Mouse (Mus musculus) midbrain, embryonic 11.5 days (tissue): ENCODE results near the gene Gfi1. TPM values are rescaled to one million over a fixed set of nuclear protein-coding genes. Genes with fewer than 3 reads are reported as not detected.

Experiments
- ATAC-seq: fragments of 200-750 bp; cut with Nextera tagmentation; 2 replicates; pipeline ENCODE4 v1.8.0; 2017; ENCODE audit warnings: moderate TSS enrichment, moderate library complexity; ENCODE audit not compliant: low FRiP score
- DNase-seq: peaks from one replicate; pipeline ENCODE4 v3.0.0; 2015; ENCODE audit warnings: low spot score; ENCODE audit errors: missing footprints
- H3K27ac ChIP-seq: fragments of 300-500 bp; sonication (generic); 2 replicates; pipeline ENCODE4 v1.5.1; 2014; ENCODE audit warnings: low read depth, low read length
- H3K27me3 ChIP-seq: fragments of 300-500 bp; sonication (generic); 2 replicates; pipeline ENCODE4 v1.6.1; 2014; ENCODE audit warnings: mild to moderate bottlenecking, low read length, moderate library complexity, mixed read lengths; ENCODE audit not compliant: control insufficient read depth, insufficient read depth
- H3K36me3 ChIP-seq: fragments of 300-500 bp; sonication (generic); 2 replicates; pipeline ENCODE4 v1.6.1; 2014; ENCODE audit warnings: mild to moderate bottlenecking, low read length, moderate library complexity, mixed read lengths; ENCODE audit not compliant: control insufficient read depth, insufficient read depth
- H3K4me1 ChIP-seq: fragments of 300-500 bp; sonication (generic); 2 replicates; pipeline ENCODE4 v1.6.1; 2014; ENCODE audit warnings: low read length; ENCODE audit not compliant: control insufficient read depth, insufficient read depth
- H3K4me2 ChIP-seq: fragments of 300-500 bp; sonication (generic); 2 replicates; pipeline ENCODE4 v1.6.1; 2014; ENCODE audit warnings: mild to moderate bottlenecking, moderate library complexity
- H3K4me3 ChIP-seq: fragments of 300-500 bp; sonication (generic); 2 replicates; pipeline ENCODE4 v1.5.1; 2014; ENCODE audit warnings: low read depth, low read length
- H3K9ac ChIP-seq: fragments of 300-500 bp; sonication (generic); 2 replicates; pipeline ENCODE4 v1.6.1; 2014; ENCODE audit warnings: low read length
- H3K9me3 ChIP-seq: fragments of 300-500 bp; sonication (generic); 2 replicates; pipeline ENCODE4 v1.6.1; 2016; ENCODE audit warnings: low read length; ENCODE audit not compliant: control insufficient read depth
- WGBS: fragments of 180-500 bp; shearing (Covaris S2); extraction: QIAGEN DNeasy Blood & Tissue Kit; methylation state at CpG from one replicate; pipeline ENCODE4 v1.1.7; 2014; 5-methylcytosine and 5-hydroxymethylcytosine counted together
- polyA plus RNA-seq: library from polyadenylated mRNA; unstranded; fragments of >200 nt; fragmentation: Nextera tagmentation; extraction: Ambion mirVana; gene quantifications from 2 replicates; pipeline ENCODE4 v1.2.1, GENCODE M21; 2014

Gfi1 gene
- polyA plus RNA-seq, 1 experiment from 2014 or later = not detected

DNA sequence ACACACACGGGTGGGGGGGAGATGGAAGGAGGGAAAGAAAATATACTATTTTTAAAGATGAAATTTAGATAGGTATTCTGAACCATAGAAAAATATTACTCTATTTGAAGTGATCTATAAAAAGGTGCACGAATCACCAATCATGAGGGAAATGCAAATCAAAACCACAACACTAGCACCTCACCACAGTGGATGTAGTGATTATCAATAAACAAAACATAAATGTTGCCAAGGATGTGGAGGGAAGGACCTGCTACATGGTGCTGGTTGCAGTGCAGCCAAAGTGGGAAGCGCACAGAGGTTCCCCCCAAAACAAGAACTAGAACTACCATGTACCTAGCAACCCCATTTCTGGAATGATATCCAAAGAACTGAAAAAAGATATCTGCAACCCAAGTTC is 30.8 kb downstream of the Gfi1 start:
- H3K4me3 ChIP-seq = no peak overlapping the region
- no peak overlapping the region for H3K27ac ChIP-seq
- no peaks in the 10 kb centered on the region for H3K27me3 ChIP-seq
- H3K4me2 ChIP-seq = no peak overlapping the region
- ATAC-seq (no peak), DNase-seq (peak; percentile 33)
- WGBS = 84% methylated on average over 3 of the region's 3 CpGs
- no peaks in the 10 kb centered on the region for H3K9me3 ChIP-seq
- H3K9ac ChIP-seq = no peak overlapping the region
- H3K4me1 ChIP-seq = no peaks in the 10 kb centered on the region
- H3K36me3 ChIP-seq = no peaks in the 10 kb centered on the region

DNA sequence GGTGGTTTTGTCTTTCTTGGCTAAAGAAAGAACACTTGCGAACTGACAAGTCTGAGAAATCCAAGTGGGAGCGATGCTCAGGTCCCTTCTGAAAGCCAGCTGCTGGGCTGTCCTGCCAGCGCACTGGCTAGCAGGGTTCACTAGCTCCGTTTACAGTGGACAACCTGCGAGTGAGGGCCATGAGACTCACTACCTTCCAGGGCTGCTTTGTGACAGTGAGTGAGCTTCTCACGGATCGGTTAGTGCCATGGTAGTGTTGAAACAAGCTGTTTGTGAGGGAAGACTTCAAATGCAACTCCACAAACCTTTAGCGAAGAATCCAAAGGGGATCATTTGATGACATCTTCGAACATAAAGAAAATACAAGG is 37.4 kb downstream of the Gfi1 start:
- Histone ChIP-seq H3K9me3 (no peaks in the 10 kb centered on the region), H3K27me3 (peaks cover 3% of the 10 kb centered on the region), H3K9ac (peak overlapping the region; percentile 29; the same call in 1 of the 2 replicates), H3K4me3 (peak overlapping the region; percentile 31), H3K27ac (no peak overlapping the region), H3K4me2 (peak overlapping the region; percentile 53), H3K36me3 (no peaks in the 10 kb centered on the region), H3K4me1 (0 out of 2 replicates have a peak, but pooled peaks cover 2% of the 10 kb centered on the region)
- WGBS = 30% methylated on average over 9 of the region's 9 CpGs
- ATAC-seq (peak; percentile 57; the same call in 1 of the 2 replicates), DNase-seq (no peak)

DNA sequence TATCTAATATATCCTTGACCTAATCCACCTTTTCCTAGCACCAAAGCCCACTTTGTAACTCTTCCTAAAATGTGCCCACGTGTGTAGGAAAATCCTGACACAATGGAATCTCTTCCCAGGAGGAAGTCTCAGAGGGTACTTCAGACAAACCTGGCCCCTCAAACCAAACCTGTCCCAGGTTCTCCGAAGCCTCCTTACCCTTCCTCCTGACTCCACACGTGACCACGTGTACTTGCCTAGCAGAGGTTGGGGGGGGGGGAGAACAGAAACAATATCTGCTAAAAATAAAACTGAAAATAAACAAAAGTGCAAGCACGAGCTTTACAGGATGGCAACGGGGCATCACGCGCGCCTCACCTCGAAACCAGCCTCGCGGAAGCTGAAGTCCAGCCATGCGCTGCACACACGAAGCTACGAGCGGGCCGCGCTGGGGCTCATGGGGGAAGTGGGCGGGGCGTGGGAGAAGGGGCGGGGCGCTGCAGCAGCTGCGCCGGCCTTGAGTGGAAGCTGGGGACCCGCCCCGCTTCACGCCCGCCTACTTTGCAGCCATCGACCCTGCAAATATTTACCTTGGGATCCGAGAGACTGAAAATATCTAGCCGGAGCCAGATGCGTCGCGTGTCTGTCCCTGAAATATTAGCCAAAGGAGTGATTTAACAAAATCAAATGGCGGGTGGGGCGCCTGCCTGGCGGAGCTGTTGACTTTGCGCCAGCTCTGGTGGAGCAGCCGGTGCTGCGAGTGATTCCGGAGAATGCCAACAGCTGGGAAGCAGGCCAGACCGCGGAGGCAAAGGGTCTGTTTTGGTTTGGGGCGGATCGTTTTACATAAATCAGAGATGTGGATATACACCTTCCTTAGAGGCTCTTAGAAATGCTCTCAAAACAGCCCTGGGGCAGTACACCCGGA is 38.0 kb downstream of the Gfi1 start:
- Histone ChIP-seq H3K4me1 (0 out of 2 replicates have a peak, but pooled peaks cover 2% of the 10 kb centered on the region), H3K27me3 (peaks cover 3% of the 10 kb centered on the region), H3K4me2 (peak overlapping the region; percentile 53), H3K9ac (peak overlapping the region; percentile 29), H3K27ac (no peak overlapping the region), H3K9me3 (no peaks in the 10 kb centered on the region), H3K4me3 (peak overlapping the region; percentile 31), H3K36me3 (no peaks in the 10 kb centered on the region)
- WGBS = 20% methylated on average over 46 of the region's 46 CpGs
- peak; percentile 96 for ATAC-seq
- DNase-seq = peak; percentile 98

DNA sequence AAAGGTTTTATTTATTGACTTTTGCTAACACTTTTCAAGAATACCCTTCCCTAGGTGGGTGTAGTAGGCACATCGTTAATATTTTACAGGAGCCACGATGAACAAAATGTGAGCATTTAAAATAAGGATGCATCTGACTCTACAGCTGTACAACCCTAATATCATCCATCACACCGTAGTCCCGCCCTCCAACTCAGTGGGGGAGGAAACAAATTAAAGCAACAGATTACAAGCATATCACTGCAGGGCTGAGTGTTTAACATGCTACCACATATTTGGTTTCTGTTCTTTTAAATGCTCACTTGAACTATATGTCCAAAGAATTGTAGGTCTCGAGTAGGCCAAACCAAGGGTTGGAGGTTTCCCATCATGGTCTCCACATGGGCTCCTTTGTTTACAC is 38.7 kb downstream of the Gfi1 start:
- ATAC-seq (no peak), DNase-seq (peak; percentile 39)
- Histone ChIP-seq H3K4me3 (no peak overlapping the region), H3K27ac (no peak overlapping the region), H3K9ac (no peak overlapping the region), H3K27me3 (peaks cover 3% of the 10 kb centered on the region), H3K9me3 (no peaks in the 10 kb centered on the region), H3K4me2 (no peak overlapping the region), H3K36me3 (no peaks in the 10 kb centered on the region), H3K4me1 (0 out of 2 replicates have a peak, but pooled peaks cover 2% of the 10 kb centered on the region)
- 94% methylated on average over 5 of the region's 5 CpGs for WGBS

DNA sequence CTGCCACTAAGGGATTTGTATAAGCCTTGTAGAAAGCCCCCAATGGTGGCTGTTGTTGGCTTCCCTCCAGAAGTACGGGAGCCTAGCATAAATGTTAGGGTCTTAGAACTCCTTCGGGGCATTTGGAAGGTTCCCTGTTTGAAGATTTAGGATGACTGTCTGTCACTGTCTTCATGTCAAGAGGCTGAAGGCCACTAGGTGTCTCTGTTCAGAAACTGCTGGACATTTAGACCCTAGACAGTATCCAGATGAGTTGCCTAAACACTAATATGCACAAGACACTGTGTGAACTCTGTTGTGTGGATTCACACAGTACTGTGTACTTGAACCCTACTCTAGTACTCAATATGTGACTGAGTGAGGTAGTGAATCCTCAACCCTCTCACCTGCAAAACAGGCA is 41.5 kb downstream of the Gfi1 start:
- DNase-seq = no peak
- WGBS = 89% methylated on average over 2 of the region's 2 CpGs
- Histone ChIP-seq H3K9me3 (no peaks in the 10 kb centered on the region), H3K4me3 (no peak overlapping the region), H3K4me1 (0 out of 2 replicates have a peak, but pooled peaks cover 2% of the 10 kb centered on the region), H3K27me3 (peaks cover 3% of the 10 kb centered on the region), H3K27ac (no peak overlapping the region), H3K4me2 (no peak overlapping the region), H3K36me3 (no peaks in the 10 kb centered on the region), H3K9ac (no peak overlapping the region)
- ATAC-seq = no peak

DNA sequence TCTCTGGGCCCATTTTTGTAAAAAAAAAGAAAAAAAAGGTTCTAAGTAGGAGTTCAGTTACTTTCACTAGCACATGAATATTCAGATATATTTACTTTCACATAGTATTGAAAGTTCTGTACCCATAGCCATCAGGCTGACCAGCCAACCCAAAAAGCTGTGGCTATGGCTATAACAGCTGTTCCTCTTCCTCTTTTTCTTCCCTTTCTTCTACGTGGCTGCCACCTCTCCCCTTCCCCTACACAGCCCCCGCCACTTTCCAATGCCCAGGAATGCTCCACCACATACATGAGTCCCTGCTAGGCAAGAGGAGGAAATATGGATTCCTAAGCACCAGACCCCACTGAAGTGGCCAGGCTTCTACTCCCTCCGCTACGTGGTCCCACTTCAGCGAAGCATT is 44.5 kb downstream of the Gfi1 start:
- Histone ChIP-seq H3K27me3 (no peaks in the 10 kb centered on the region), H3K4me2 (no peak overlapping the region), H3K36me3 (no peaks in the 10 kb centered on the region), H3K27ac (no peak overlapping the region), H3K9ac (no peak overlapping the region), H3K4me1 (no peaks in the 10 kb centered on the region), H3K4me3 (no peak overlapping the region), H3K9me3 (no peaks in the 10 kb centered on the region)
- 88% methylated on average over 5 of the region's 5 CpGs for WGBS
- ATAC-seq (no peak), DNase-seq (no peak)

DNA sequence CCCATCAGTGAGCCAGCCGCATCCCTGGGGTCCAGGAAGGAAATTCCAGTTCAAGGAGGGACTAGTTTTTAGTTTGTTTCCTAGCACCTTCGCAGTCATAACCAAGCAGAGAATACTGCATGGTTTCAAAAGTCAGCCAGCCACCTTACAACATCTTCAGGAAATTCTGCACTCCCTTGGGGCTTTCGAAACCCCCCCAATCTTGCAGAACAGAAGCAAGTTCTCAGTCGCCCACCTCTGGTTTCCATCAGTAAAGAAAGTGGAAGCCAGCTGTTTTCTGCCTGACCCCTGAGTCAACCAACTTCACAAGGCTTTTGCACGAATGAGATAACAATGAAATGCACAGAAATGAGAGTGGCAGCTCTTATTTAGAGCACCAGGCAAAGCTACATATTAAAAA is 47.4 kb downstream of the Gfi1 start:
- Histone ChIP-seq H3K27ac (no peak overlapping the region), H3K4me1 (no peaks in the 10 kb centered on the region), H3K4me2 (no peak overlapping the region), H3K9ac (no peak overlapping the region), H3K9me3 (no peaks in the 10 kb centered on the region), H3K4me3 (no peak overlapping the region), H3K27me3 (no peaks in the 10 kb centered on the region), H3K36me3 (no peaks in the 10 kb centered on the region)
- ATAC-seq = no peak
- 69% methylated on average over 5 of the region's 5 CpGs for WGBS
- no peak for DNase-seq

Other genes starting within 250 kb of the Gfi1 start
- 0.18 and 0.31 TPM in 2 replicates for gene Gm42669, start 218.4 kb downstream of the Gfi1 start, polyA plus RNA-seq
- 0.19 and 0.22 TPM in 2 replicates for gene 1700028K03Rik, start 191.3 kb downstream of the Gfi1 start, polyA plus RNA-seq
- gene Rpap2, start 128.7 kb downstream of the Gfi1 start, polyA plus RNA-seq = 22.9 and 23.1 TPM in 2 replicates
- gene Glmn, start 128.1 kb downstream of the Gfi1 start, polyA plus RNA-seq = 31.5 and 39.5 TPM in 2 replicates
- not detected in 2 replicates for gene Ube2d2b, start 104.1 kb upstream of the Gfi1 start, polyA plus RNA-seq
- 41.3 and 44.2 TPM in 2 replicates for gene Evi5, start 149.1 kb upstream of the Gfi1 start, polyA plus RNA-seq
- gene Rpl5, start 174.5 kb upstream of the Gfi1 start, polyA plus RNA-seq = 74.7 and 77.4 TPM in 2 replicates